Mouse (Mus musculus) B cell, adult 2 months (primary cell): ENCODE data around the gene Fbxo2.
A peak's percentile ranks its signal among the peaks of the same experiment; 100 is the strongest.
"Not testable (repeated sequence)": the region's sequence is repeated elsewhere in the genome, so short reads cannot be mapped to it uniquely, and the experiment has no call there.

Experiments
- DNase-seq, 2 experiments: peaks; one replicate each; pipeline ENCODE4 v3.0.0; 2022

Gene Fbxo2

DNA sequence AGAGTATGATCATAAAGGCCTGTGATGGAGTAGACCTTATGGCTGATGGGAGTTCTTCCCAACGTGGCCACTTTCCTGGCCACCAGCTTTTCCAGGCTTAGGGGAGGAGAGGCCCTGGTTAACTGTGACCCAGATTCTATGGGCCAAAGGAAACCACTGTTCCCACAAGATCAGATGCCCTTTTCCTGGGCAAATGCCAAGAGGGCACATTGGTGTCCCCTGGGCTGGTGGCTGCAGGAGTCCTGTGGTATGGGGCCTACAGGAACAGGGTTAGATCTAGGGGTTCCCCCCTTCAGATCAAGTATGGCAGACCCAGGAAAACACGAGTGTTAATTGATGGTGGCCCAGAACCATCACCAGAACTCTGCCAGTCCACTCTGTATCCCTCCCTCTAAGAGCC is 12.7 kb upstream of the Fbxo2 start:
- no peak for DNase-seq

DNA sequence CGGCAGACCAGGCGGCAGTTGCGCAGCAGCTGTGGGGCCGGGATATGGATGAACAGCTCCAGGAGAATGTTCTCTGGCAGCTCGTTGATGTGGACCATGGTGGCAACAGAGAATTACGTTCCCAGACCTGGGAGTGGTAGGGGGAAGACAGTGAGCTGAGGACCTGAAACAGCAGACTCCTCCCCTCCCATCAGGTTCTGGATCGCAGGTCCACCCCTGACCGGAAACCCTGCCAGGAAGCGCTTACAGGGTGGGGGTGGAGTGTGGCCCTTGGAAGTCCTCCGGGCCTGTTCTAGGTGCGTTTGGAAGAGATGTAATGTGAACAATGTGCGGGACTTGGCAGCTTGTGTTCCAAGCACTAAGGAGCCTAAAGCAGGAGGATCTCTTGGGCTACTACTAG is 10.9 kb upstream of the Fbxo2 start:
- DNase-seq, result no peak

DNA sequence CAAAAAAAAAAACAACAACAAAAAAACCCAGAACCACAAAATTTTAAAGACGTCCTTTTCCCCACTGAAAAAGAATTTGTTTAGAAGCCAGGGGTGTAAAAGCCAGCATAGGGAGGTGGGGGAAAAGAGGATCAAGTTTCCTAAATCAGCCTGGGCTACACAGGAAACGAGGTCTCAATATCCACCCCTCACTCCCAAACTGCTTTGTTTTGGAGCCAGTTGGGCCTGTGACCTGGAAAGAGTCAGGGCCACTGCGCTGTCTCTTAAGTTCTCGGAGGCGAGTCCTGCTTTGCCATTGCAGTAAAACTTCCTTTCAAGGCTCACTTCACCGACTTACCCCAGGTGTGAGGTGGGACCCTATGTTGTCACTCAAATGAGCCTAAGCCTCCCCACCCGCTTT is 10.2 kb upstream of the Fbxo2 start:
- DNase-seq, result no peak

DNA sequence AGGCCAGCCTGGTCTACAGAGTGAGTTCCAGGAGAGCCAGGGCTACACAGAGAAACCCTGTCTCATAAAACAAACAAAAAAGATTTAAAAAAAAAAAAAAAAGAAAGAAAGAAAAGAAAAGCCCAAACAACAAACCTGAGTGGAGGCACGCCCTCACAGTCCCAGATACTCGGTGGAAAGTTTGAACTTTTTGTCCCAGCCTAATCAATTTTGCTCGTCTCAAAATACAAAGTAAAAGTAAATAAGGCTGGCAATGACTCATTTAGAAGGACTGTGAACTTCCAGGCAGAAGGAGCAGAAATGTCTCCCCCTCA is 9.5 kb upstream of the Fbxo2 start:
- no peak for DNase-seq

DNA sequence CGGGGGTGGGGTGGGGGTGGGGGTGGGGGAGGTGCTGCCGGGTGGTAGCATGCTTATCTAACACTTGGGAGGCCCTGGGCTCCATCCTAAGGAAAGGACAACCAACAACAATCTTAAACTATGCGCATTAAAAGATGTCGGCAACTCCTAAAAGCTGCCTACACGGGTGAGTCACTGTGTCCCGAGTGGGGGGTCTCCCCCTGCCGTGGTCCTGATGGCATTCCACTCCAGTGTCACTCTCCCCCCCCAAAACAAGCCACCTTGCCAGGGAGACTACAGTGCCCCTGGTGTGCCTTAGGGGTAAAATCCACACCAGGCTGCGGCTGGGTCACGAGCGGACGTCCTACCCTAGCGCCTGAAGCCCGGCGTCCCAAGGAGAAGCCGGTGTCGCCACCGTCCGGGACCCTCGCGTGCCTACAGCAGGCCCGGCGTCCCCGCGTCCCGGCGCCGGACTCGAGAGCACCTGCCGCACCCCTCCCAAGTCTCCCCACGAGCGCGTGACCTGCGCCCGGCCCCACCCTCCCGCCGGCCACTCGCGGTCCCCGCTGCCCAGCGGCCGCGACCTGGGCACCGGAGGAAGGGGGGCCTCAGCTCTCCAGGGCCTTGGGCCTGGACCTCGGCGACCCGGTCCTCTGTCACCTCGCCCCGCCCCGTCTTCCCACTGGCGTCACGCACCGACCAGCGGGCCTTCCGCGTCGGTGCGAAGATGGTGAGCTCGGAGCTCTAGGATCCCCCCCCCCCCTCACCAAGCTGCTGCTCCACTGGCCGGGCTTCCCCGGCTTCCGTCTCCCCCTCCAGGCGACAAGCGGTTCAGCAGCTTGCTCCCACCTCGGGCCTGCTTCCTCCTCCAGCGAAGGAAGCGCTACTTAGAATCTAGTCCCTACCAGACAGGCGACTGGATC is 8.9 kb upstream of the Fbxo2 start, which contains the start of gene Fbxo6:
TSS of gene Fbxo6 (minus strand) at position 874 of the 902 bp plus-strand sequence.
- DNase-seq, result peak; percentile 85 to 86

DNA sequence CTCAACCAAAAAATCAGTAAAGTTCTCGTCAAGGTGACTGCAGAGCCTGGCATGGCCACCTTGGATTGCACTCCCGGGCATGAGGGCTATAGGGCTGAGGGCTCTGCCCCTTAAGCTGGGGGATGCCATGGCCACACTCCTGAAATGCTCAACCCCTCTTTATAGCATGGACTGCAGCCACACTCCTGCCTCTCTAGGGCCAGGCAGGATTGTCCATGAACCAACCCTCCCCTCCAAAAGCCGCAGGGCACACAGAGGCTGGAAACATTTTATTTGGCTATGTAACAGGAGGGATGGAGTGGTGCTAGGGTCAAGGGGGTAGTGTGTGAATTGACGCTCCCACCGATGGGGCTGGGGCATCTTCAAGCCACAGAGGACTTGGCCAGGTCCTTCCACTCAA is 7.9 kb upstream of the Fbxo2 start:
- DNase-seq, result no peak

DNA sequence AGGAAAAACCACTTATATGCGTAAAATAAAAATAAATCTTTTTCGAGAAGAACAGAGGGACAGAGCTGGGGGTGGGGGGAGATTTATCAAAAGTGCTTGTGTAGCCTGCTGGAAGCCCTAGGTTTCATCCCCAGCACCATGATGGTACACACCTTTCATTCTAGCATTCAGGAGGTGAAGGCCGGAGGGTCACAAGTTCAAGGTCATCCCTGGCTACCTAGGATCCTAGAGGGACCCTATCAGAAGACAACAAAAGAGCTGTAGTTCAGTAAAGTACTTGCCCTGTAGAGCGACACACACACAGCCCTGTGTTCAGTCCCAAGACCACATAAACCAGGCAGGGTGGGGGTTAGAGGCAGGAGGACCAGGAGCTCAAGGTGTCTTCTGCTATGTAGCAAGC is 6.4 kb upstream of the Fbxo2 start:
- DNase-seq, result no peak

DNA sequence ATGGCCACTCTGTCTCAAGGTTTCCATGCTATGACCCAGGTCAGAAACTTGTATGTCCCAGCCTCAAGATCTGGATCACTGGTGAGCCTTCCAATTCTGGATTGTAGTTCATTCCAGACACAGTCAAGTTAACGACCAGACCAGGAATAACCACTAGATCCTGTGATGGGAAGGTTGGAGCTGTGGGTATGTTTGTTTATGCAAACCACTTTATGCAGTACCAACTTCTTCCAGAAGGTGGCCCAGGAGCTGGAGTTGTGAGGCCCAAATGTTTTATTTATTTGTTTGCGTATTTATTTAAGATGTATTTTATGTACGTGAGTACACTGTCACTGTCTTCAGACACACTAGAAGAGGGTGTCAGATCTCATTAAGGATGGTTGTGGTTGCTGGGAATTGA is 5.4 kb upstream of the Fbxo2 start:
- DNase-seq, result peak; percentile 58 to 62

DNA sequence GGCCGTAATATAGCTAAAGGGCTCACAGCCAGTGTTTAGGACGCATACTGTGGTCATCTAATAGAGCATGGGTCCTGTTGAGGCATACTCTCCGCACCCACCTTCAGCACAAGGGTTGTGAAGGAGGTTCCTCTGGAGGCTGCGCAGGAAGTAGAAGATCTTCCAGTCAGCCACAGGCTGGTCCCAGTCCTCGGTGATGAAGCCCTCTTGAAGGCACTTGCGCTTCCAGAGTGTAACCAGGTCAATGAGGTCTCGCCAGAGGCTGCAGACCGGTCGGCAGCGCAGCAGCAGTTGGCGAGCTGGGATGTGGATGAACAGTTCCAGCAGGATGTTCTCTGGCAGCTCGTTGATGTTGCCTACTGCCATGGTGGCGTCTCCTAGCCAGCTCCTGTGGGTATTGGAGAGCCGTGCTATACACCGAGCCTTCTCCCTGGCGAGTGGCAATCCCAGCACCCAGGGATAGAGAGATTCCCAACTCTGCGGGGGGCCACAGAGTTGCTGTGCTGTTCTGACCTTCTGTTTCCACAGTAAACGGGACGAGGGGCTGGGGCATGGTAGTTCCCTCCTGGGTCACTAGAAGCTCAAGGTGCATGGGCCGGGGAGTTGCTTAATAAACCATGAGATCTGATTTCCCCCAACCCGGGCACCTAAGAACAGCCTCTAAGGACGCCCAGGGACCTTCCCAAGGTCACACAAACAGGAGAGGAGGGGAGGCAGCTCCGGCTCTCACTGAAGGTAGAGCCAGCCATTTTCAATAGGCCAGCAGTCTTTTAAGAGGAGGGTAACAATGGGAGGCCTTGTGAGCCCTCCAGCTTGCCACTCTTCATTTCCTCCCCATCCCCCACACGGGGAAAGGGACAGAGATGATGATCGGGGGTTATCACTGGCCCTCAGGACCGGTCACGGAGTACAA is 1.7 kb upstream of the Fbxo2 start:
- no peak for DNase-seq

DNA sequence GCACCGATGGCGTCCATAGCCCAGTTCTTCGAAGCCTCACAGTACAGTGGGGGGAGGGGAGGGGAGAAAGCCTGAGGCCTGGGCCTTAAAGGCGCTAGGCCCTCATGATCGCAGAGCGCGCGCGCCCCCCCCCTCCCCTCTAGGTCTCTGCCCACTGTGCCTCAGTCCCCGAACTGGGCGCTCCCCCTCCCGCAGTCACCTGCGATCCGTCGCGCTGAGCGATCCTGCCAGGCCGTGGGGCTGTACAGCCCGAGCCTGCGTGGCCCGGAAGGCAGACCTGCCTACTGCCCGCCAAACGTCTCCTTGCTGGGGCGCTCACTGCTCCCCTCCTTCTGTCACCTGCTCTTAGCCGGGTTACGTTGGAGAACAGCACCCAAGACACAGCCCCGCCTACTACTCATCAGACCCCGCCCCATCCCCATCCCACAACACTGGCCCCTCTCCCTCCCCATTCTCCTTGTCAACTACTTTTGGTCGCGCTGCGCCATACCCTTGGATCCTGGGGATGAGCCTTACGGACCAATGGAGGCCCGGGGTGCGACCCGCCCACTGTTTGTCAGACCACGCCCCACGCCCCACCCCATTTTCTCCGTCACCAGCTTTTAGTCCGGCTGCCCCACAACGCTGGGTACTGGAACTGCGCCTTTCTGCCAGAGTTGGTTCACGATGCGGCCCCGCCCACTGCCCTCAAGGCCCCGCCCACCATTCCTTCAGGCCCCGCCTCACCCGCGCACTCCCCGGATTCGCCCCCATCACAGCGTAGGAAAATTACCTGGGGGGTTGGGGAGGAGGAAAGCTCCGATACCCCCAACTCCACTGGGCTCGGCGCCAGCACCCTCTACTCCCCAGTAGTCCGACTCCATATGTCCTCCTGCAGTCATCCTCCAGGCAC is 631 bp upstream of the Fbxo2 start:
- DNase-seq, result peak; percentile 95 to 96

DNA sequence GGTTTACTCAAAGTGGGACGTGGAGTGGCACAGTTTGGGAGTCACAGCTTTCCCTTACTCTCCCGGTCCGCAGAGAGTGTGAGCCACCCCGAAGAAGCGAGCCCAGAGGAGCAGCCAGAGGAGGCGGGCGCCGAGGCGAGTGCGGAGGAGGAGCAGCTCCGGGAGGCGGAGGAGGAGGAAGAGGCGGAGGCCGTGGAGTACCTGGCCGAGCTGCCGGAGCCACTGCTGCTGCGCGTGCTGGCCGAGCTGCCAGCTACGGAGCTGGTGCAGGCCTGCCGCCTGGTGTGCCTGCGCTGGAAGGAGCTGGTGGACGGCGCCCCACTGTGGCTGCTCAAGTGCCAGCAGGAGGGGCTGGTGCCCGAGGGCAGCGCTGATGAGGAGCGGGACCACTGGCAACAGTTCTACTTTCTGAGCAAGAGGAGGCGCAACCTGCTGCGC is 3.6 kb downstream of the Fbxo2 start:
- peak; percentile 81 to 84 for DNase-seq

DNA sequence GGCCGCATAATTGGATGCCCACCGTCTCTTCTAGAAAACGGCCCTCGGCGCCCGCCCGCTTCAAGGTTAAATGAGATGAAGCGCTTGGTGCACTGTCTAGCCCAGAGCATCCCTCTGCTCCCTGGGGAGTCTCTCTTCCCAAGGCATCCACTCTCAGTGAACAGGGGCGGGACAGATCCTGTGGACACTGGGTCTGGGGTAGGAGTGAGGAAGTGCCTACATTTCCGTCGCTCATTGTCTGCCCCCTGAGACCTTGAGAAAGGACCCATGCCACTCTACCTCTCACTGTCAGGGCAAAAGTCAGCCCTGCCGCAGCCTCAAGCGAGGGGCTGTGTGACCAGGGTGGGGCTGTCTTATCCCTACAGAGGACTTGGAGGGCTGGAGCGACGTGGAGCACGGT is 4.0 kb downstream of the Fbxo2 start:
- DNase-seq, result no peak

DNA sequence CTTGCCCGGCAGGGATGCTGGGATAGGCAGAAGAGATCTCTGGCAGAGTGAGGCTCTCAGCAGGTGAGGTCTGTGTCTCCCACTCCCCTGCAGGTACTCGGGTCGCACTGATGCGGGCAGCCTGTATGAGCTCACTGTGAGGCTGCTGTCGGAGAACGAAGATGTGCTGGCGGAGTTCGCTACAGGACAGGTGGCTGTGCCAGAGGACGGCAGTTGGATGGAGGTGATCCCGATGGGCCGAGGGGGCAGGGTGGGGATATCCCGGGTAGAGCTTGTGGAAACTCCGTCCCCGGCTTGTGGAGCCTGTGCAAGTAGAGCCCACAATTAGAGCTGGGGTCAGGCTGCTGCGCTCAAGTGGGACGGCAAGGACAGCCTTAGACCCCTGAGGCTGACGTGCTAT is 5.1 kb downstream of the Fbxo2 start:
- no peak for DNase-seq

DNA sequence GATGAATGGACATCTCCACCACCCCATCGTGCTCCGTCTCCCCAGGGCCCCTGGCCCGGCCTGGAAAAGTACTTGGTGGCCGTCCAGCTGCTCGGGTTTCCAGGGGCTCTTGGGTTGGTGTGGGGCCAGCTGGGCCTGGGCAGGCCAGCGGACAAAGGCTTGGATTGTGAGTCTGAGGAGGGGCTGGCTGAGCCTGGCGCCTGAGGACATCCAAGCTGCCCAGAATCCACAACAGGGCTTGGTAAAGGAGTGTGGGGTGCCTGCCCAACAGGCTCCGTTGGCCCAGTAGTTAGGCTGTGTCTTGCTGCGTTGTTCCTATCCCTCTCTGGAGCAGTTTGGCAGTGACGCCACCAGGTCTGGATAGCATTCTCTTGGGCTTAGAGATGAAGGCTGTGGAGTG is 6.0 kb downstream of the Fbxo2 start:
- no peak for DNase-seq

DNA sequence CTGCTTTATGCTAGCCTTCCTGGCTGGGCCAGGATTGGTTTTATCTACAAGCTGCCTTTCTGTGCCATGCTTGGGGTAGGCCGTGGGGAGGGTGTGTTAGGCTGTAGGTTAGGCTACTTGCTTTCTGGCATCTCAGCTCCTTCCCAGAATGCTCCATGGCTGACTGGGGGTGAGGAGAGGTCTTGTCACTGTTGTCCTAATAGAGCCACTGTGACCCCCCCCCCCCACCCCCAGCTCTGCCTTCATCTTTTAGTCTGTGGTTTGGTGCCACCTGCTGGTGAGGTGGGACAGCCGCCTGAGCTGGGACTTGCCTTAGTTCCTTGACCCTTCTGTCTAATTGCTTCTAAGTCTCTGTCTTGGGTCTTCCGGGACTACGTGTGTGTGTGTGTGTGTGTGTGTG is 6.6 kb downstream of the Fbxo2 start:
- peak; percentile 84 for DNase-seq

DNA sequence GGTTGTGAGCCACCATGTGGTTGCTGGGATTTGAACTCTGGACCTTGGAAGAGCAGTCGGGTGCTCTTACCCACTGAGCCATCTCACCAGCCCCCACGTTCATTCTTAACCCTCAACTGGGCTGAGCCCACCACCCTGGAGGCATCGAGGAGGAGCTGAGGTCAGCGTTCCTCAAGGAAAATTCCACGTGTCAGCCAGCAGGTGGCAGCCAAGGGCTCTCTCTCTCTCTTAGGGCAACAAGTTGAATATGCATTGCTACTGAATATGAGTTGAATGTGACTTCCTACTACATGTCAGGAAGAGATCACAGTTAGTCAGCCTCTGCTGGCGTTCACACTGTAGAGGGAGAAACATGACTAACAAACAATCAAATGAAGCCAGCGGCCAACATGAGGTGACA is 7.9 kb downstream of the Fbxo2 start:
- peak; percentile 76 for DNase-seq

DNA sequence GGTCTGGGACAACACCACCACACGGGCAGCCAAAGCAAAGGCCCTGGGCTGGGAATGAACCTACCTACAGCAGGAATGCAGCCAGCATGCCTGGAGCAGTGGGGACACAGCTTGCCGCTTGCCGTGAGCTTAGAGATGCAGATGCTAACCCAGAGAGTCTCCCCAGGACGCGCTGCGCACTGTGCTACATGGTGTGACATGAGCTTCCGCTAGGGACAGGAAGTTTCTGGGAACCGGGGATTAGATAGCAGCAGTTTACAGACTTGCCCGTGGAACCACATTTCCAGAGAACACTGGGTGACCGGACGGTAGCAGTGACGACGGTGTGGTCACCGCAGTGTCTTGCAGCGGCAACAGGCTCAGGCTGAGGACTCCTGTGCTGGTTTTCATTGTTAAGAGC is 9.2 kb downstream of the Fbxo2 start:
- DNase-seq, result no peak

DNA sequence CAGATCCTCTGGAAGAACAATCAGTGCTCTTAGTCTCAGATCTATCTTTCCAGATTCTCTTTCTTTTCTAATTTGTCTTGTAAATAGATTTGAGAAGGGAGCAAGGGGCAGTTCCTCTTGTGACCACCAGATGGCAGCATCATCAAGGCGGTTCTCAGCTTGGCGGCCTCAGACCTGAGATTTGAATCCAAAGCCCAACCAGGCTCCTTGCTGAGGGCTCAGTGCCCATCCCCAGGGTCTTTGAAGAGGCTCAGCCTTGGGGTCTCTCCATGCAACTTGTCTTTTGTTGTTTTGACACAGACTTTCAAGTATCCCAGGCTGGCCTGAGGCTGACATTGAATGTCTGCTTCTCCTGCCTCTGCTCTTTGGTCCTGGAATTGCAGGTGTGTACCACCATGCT is 10.4 kb downstream of the Fbxo2 start:
- DNase-seq, result peak; percentile 75

DNA sequence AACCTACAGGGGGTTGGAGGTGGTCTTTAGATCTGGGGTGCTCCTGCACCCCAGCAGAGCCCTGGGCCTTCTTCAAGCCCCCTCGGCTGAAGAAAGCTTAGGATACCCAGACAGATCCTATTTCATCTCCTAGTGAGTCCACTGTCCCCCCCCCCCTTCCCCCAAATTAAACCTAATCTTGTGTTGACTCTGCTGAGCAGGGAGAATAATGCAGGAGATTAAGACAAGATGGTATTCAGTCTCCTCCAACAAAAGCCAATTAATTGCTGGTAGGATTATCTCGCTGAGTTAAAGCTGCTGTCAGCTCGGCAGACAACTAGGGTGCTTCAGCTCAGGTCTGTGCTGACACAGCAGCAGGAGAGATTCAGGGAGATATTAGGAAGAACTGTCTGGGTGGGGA is 10.8 kb downstream of the Fbxo2 start:
- no peak for DNase-seq

DNA sequence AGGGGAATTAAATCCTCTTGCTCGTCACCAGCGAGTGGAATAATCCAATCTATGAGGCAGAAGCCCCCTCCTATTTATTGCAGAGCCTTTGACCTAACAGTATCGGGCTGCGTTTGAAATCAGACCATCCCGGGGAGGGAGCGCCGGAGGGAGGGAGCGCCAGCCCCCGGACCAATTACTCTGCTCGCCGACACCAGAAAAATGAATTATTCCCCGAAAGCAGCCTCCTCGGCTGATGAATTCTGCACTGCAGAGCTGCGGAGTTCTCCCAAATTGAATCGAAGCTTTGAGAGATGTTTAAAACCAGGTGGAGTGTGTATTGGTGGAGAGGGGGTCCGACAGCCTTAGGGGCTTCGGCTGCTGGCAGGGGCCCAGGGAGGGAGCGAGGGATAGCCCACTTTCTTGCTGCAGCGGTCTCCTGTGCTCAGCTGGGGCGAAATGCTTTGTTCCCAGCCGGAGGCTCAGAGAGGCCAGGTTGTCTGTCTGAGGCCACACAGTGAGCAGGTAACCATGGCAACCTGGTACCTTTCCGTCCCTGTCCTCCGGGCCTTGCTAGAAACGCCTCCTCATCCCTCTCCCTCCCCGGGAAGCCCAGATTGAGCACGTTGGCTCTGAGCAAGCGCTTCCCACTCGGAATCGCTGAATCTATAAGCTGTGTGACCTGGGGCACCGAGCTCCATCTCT is 13.5 kb downstream of the Fbxo2 start:
- DNase-seq, result no peak

DNA sequence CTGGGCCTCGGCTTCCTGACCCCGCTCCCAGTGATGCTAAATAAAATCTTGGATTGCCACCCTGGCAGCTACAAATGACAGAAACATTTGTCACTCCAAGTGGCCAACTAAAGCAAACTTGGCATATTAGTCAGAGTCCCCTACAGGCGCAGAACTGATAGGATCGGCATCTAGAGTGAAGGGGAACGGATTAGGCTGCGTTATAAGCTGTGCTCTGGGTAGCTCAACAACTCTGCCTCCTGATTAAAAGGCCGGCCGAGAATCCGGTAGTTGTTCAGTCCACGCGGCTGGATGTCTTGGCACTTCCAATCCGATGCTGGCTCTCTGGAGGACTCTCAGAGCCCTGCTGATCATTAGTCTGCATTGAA is 14.1 kb downstream of the Fbxo2 start:
- no peak for DNase-seq

DNA sequence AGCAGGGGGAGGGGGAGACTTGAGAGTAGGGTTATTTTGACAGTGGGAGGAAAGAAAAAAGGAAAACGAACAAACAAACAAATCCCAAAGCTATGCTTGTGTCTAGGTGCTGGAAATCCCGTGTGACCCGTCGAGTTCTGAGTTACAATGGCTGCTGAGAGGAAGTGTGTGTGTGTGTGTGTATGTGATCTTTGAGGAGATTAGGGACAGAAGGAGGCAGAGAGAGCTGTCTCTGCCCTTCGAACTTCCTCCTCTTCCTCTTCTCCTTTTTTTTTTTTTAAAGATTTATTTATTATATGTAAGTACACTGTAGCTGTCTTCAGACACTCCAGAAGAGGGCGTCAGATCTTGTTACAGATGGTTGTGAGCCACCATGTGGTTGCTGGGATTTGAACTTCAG is 16.2 kb downstream of the Fbxo2 start:
- not testable (repeated sequence) for DNase-seq
